Mouse (Mus musculus) urinary bladder, postnatal 4 days (tissue): ENCODE data around the gene Umad1.

Experiments used
- DNase-seq, 2 experiments: peaks; one replicate each; pipeline ENCODE4 v3.0.0; 2021 to 2022; ENCODE audit warnings: low spot score in 2 of 2

Umad1 gene

GRCm38 (mm10) chr6:8416802-8417569 lies 157.9 kb downstream of the Umad1 start:
- DNase-seq = no peak

- DNase-seq = no peak
Observed at GRCm38 (mm10) chr6:8419485-8420186, 160.5 kb downstream of the Umad1 start.

- DNase-seq = no peak
Observed at GRCm38 (mm10) chr6:8420187-8420503, 161.1 kb downstream of the Umad1 start.

- DNase-seq = no peak
Observed at GRCm38 (mm10) chr6:8421421-8421820, 162.3 kb downstream of the Umad1 start.

GRCm38 (mm10) chr6:8421959-8422581 lies 163.0 kb downstream of the Umad1 start:
- DNase-seq = no peak

GRCm38 (mm10) chr6:8423142-8423541 lies 164.1 kb downstream of the Umad1 start:
- no peak for DNase-seq

GRCm38 (mm10) chr6:8427692-8428091 lies 168.6 kb downstream of the Umad1 start:
- DNase-seq = no peak

GRCm38 (mm10) chr6:8430610-8431234 lies 171.6 kb downstream of the Umad1 start:
- no peak for DNase-seq

GRCm38 (mm10) chr6:8433179-8433578 lies 174.1 kb downstream of the Umad1 start:
- DNase-seq = no peak

- DNase-seq = no peak
Observed at GRCm38 (mm10) chr6:8437937-8438336, 178.8 kb downstream of the Umad1 start.

- DNase-seq = no peak
Observed at GRCm38 (mm10) chr6:8441814-8442213, 182.7 kb downstream of the Umad1 start.

GRCm38 (mm10) chr6:8446786-8447185 lies 187.7 kb downstream of the Umad1 start:
- peak; percentile 18 to 61 for DNase-seq

GRCm38 (mm10) chr6:8455599-8455998 lies 196.5 kb downstream of the Umad1 start:
- DNase-seq = no peak

- DNase-seq = no peak
Observed at GRCm38 (mm10) chr6:8458596-8458995, 199.5 kb downstream of the Umad1 start.

- no peak for DNase-seq
Observed at GRCm38 (mm10) chr6:8462447-8462846, 203.4 kb downstream of the Umad1 start.

- no peak for DNase-seq
Observed at GRCm38 (mm10) chr6:8465388-8465787, 206.3 kb downstream of the Umad1 start.

GRCm38 (mm10) chr6:8465985-8466384 lies 206.9 kb downstream of the Umad1 start:
- DNase-seq = no peak

- DNase-seq = no peak
Observed at GRCm38 (mm10) chr6:8467667-8468337, 208.7 kb downstream of the Umad1 start.

GRCm38 (mm10) chr6:8469918-8470317 lies 210.8 kb downstream of the Umad1 start:
- DNase-seq = no peak

- DNase-seq = no peak
Observed at GRCm38 (mm10) chr6:8472125-8472524, 213.0 kb downstream of the Umad1 start.

GRCm38 (mm10) chr6:8472915-8473314 lies 213.8 kb downstream of the Umad1 start:
- peak in 1 of 2 experiments; percentile 20 for DNase-seq

GRCm38 (mm10) chr6:8473498-8473897 lies 214.4 kb downstream of the Umad1 start:
- no peak for DNase-seq
